Mouse (Mus musculus) retina, adult 2 months (tissue): Measurements from ENCODE around the gene Nmnat2.

Experiments used
- DNase-seq: peaks from one replicate; pipeline ENCODE4 v3.0.0-alpha.2; 2012; ENCODE audit warnings: low read depth, low spot score

Gene Nmnat2

DNA sequence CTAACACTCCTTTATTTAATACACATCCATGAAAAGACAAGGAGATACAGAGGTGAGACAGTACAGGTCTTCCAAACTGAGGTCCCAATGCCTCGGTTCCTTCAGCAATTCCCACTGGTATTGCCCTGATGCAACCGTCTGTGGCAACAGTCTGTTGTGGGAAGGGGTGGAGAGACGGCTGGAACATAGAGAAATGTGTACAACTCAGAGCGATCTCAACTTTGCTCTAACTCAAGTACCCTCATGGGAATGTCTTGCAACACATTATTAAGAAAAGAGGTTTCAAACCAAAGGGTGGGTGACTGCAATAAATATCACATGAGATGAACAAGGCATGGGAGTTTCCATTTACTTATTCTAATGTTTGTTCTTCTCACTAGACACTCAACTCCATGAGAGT lies 168.0 kb downstream of the Nmnat2 start:
- DNase-seq: no peak

DNA sequence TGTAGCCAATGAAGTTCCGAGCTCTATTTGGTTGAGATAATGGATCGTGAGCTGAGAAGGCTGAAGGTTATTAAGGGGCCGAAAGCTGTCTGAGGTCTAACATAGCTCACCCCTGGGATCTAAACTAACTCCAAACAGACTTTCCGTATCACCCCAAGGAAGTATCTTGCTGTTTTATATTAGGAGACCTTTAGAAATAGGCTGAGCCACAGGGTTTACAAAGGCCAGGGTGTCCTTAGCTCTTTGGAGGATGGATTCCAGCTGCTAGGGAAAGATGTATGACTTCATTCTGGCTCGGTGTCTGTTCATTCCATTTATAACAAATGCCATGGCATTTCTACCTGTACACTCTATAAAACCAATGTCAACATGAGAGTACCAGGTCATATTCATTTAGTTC lies 169.7 kb downstream of the Nmnat2 start:
- no peak for DNase-seq

DNA sequence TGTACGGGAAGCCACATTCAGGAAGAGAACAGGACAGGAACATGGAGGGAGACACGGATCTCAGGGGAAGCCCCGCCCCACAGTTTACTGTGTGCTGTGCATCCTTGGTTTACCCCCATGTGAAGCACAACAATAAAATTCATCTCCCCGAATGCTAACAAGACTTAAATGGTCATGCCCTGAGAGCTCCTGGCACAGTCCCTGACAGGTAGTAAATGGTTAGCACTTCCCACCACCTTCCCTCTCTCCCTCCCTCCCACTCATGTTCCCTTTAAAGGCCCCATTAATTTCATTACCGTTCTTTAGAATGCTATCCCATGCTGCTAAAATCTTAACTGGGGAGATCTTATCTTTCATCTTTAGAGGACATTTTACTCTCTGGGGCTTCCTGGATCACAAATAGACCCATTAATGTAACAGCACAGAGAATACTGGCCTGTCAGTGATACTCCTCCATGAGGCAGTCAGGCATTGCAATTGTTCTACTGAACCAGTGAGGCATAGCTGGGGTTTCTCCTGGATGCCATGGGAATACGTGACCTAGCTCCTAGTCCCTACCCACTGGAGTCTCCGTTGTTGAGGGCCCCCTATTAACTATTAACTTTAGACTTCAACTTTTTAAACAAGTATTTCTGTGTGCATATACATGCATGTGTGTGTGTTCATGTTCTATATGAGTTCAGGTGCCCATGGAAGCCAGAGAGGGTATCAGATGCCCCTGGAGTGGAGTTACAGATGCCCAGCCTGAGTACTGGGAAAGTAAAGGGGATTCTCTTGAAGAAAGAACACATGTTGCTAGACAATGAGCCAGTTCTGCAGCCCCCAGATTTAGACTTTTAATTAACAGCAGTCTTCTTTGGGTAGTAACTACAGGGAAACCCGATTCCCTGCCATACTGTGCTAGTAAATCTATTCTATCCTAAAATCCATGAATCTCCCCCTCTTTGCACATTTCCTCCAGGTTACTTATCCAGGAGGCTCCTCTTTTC lies 170.8 kb downstream of the Nmnat2 start:
- DNase-seq: no peak

DNA sequence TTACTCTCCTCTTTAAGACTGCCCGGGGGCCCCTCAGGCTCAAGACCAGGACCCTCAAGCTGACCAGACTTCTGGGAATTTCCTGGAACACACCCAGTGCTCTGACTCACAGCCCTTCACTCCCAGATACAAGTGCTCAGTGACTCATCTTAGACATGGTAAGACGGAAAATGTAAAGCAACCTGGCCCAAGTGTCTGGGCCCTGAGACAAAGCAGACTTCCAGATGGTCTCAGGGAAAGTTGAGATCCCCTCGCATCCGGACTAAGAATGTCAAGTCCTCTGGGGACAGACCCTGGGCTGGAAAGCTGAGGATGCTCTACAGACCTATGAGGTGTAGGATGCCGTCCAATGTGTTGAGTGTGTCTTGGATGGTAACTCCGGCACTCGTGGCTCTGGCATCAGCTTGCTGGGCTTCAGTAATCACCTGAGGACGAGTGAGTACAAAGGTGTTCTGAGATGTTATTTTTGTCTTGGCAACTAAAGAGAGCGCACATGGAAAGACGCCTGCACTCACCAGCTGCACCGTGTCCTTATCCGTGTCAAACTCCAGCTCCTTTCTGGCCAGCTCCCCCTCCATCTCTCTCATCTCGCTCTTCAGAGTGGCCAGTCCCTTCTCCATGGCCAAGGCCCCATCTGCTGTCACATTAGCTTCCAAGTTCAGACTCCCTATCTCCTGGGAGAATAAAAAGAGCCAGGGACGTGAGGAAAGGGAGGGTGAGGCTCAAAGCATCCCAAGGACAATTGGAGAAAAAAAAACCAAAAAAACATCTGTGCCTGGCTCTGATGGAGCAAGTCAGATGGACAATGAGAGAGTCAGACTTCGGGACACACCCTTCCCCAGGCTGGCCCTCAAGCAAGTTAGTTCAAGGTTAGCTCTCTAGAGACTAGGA lies 171.9 kb downstream of the Nmnat2 start:
- DNase-seq: no peak

DNA sequence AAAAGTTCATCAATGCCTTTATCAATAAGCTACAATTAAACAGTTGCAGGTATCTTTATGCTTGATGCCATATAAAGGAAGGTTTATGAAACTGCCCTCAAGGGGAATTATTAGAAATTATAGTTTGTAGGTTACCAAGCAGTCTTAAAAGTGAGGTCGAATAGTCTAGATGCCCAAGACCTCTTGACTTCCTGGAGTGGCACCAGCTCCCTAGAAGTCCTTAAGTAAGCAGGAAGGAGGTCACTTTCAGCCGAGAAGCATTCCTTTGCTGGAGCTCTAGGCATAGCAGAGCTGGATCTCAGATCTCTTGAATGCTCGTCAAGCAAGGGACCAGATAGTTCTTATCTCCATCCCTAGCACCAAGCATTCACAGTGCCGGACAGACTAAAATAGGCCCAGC lies 172.8 kb downstream of the Nmnat2 start:
- DNase-seq: no peak

DNA sequence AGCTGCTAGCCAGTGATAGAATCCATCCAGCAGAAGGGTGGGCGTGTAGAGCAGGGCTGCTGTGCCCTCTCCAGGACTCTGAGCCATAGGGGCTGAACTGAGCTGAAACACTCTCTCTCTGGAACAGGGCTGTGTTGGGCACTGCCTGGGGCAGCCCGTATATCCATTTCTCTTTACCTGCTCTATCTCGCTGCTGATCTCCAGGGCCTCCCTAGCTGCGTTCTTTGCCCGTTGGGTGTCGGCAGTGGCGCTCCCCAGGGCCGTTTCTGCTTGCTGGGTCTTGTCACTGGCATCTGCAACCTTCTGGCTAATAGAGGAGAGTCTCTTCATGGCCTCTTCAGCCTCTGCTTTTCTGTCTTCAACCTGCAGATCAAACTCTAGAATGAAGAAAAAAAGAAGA lies 174.0 kb downstream of the Nmnat2 start:
- DNase-seq: no peak

DNA sequence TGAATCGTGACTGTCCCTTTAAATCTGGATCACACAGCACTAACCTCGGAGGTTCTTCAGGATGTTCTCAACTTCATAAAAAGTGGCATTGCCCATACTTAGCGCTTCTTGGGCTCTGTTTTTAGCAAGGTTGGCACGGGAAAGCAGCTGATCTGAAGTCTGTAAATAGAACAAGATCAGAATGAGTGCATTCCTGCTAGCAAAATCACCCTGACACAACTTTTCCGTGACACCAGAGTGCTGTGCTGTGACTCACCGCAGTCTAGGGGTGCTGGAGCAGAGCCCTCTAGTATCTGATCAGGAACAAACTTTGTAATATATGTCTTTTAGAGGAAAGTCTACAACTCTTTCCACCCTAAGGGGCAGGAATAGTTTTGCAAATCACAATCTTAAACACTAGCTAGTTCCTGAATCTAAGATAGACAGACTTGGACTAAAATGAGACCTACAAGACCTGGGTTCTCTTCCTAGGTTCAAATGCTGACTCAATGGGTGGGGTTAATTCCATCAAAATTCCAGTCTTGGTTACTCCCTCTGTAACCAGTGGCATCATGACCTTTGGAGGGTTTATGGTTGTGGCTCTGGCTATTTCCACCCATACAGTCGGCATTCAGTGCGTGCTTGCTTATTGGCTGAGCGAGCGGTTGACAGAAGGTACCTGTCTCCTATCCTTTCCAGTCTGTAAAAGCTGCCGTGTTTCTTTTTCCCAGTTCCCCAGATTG lies 175.4 kb downstream of the Nmnat2 start:
- DNase-seq: no peak

DNA sequence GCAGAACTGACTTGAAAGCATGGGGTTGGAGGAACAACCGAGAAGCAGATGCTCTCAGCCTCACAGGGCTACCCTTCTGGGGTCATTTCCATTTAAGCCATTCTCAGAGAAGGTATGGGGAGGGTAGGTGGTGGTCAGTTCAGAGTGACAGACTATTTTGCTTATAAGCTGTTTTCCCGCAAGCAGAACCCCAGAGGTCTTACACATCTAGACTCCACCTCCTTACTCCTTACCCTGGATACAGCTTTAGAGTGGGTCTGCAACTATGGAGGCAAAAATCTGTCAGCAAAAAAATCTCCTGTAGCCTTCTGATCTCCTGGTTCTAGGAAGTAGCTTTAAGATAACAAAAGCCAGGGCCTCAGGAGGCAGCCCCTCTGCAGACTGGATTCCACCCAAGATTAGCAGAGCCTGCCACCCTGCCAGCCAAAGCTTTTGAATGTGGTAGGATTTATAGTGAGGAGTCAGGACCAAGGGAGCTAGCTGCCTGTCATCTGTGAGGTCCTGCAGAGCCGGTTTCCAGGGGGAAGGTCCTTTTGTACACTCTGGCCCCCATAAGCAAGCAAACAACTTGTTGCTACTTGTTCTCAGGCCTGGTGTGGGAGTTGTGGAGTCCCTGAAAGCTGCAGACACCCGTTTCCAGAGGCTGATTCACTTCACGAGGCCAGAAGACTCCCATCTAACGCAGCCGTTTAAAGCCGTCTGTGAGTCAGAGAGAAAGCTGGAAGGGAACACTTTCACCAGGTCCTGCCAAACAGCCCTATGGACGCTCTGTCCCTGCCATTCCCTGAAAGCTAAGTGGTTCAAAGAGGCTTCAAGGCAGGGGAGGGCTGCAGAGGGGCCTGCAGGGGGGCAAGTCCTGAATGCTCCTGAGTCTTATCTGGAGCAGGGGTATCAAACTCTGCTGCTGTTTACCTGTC lies 179.3 kb downstream of the Nmnat2 start:
- DNase-seq: no peak

DNA sequence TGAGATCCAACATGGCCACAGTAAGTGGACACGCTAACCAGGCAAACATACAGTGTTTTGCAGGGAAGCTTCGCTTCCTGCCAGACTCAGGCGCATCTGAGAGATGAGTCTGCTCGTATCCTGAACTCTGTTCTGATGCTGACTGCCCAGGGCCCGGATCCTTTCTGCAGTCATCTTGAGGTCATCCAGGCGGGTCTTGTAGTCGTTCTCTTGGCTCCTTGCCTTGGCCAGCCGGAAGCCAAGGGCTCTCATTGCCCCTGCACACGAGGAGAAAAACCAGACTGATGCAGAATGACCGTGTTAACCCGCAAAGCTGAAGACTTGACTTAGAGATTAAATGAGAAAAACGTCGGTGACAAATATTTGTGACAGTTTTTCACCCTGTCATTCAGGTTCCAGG lies 181.9 kb downstream of the Nmnat2 start:
- DNase-seq: no peak

DNA sequence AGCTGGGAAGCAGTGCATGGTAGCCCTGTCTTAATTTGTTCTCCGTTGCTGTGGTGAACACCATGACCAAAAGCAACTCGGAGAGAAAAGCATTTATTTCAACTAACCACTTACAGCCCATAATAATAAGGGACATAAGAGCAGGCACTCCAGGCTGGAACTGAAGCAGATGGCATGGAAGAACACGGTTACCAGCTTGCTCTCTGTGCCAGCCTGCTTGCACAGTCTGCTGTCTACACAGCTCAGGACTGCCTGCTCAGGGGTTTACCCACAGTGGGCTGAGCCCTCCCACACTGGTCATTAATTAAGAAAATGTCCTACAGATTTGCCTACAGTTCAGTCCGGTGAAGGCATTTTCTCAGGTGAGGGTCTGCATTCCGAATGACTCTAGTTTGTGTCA lies 183.7 kb downstream of the Nmnat2 start:
- no peak for DNase-seq

DNA sequence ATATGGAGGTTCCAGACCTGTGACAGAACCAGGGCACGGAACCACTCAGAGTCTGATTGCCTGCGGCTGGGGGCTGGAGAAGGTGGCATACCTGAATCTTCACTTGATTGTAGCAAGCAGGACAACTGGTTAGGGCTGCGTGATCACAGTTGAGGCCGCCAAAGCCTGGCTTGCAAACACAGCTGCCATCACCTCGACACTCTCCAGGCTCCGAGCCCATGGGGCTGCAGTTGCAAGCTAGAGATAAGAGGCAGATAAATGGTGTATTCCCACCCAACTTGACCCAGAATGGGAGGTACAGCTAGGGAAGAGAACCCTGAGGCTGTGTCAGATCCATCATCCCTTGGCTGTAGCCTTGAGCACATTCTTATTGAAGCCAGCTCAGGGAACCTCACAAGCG lies 184.8 kb downstream of the Nmnat2 start:
- no peak for DNase-seq

DNA sequence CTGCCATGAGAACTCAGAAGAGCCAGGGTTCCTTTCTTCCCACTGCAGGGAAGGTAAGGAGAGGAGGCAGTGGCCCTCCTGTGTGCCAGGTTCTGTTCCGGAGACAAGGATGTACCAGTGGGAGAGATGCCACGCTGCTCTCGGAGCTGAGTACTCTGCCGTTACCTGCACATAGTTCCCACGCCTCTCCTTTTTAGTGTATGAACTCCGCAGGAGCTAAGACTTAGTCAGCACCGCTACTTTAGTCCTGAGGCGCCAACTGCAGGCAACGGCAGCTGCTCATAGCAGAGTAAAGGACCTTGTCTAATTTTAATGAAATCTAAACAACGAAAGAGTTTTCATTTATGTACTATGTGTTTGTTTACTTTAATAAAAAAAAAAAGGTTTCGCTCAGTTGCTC lies 185.5 kb downstream of the Nmnat2 start:
- DNase-seq: no peak

DNA sequence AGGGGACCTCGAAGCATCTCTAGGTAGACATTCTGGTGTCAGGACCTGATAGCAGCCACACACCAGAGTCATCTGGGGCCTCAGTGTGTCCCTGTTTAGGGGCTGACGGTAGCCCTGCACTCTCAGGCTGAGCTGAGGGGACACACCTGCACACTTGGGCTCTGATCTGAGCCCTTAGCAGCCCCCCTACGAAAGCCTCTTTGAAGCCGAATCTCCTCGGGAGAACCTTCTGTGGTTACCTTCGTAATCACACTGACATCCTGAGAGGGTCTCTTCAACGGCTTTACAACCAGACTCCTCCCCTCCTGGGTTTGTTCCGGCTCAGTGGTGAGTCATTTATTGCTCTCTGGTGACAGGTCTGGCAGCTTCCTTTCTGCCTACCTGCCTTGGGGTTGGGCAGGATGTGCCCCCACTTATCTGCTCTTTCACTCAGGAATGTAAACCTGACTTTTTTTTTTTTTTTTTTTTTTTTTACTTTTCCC lies 186.0 kb downstream of the Nmnat2 start:
- no peak for DNase-seq

DNA sequence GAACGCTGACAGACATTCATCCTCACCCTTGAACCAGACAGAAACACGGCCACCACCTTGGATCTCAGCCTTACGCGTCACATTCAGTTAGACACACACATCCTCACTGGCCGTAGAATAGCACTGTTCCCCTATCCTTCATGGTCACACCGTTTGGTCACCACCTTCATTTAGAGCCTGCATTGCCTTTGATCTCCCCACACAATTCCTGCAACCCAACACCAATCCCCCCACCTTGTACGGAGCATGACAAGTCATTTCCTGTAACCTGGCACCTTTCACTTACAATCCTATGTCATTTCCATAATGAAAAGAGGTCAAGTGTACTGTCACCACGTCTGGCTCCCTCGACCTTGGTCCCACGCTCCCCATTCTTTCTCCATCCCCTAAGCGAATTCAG lies 189.2 kb downstream of the Nmnat2 start:
- DNase-seq: no peak

DNA sequence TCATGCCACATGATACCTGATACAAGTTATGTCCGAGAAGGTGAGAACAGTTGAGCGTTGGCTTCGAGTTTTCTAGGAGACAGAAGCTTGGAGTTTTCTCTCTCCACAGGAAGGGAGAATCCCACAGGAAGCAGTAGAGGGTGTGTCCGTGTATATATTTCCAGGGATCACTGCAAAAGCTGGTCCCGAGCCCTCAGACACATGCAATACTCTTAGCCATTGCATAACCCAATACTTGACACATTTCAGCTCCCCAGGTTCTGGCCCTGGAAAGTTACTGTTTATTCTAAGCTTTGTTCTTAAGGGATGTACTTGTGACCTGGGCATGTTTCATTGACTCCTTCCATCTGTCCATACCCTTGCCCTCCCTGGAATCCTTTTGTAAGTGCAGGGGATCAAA lies 191.0 kb downstream of the Nmnat2 start:
- no peak for DNase-seq

DNA sequence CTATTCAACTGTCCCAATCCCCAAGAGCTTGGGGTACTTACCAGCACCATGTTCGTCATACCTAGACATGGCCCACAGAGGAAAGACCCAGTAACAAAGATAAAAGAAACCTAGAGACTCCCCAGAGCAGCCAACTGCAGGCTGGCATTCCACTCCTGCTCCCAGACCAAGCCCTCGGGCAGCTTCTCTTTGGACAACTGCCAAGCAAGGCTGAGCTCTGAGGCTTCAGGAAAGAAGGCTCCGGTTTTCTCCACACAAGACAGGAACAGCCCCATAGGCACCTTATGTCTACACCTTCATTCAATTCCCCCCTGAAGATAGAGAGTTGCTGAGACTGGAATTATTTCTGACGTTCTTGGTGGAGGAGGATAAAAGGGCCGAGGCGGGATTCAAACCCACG lies 197.8 kb downstream of the Nmnat2 start:
- DNase-seq: no peak

DNA sequence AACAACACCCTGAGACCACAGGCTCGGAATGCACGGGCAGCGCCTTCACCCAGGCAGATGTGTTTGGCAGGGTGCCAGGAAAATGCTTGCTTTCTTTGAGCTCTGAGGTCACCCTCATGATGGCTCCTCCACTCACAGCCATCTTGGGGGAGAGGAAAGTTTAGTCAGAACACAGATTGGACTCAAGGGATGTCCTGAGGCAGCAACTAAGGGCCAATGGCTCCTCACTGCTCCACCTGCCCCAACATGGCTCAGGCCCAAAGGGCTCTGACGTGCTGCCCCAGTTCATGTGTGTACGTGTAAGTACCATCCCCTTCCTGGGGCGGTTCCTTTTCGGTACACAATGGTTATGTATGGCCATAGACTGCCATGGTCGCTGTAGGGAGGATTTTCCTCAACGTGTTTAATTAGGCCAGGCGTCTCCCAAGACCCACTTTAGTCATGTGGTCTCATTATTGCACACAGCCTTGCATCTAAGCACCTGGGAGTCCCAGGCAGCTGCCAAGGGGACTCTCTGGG lies 198.9 kb downstream of the Nmnat2 start:
- no peak for DNase-seq

DNA sequence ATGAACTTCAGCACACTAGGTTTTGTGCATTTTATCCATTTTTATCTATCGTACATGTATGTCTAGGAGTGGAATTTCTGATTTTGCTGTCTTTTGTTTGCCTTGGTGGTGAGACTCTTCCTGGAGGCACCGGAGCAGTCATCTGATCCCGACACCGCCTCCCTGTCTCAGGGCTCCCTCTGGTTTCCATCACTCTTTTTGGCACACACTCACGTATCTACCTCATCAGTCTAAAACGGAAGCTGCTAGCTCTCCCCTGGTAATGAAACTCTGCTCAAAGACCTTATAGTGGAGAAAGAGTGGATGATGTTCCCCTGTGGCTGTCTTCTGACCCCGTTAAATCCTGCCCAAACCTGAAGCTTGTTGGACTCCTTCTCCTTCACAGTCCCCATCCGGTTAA lies 200.6 kb downstream of the Nmnat2 start:
- no peak for DNase-seq

DNA sequence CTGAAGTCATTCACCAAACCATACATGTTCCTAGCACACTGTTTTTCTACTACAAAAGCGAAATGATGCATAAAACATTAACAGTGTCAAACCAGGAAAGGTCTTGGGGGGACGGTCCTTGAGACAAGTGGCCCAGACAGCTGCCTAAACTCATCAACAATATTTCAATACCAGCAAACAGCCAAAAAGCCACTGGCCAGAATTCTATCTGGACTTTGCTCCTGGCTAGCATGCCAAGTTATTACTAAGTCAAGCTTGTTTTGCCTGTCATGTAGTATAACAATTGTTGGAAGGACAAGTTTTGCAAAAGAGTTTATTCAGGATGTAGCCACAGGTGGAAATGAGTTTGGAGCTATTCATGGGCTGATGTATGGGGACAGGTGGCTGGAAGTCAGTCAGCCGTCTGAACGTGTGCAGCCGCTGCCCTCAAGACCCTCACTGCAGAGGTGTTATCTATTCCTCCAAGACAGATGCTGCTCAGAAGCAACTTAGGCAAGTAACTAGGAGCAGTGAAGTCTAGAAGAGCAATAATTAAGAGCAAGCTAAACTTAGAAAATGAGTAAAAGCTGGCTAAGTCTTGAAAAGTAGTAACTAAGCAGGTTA lies 202.3 kb downstream of the Nmnat2 start:
- DNase-seq: no peak

DNA sequence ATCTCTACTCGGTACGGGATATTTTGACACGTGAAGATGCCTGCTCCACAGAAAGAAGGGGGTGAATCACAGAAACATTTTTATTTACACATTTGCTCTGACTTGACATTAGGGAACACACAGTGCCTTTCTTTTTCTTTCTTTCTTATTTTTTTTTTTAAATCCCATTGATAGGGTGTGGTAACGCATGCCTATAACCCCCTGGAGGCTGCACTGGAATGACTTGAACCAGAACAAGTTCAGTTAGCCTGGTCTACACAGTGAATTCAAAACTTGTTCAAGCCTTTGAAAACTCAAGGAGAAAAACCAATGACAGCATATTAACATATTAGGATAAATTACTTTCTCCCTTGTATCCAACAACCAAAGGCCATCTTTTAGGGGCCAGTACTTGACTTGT lies 204.3 kb downstream of the Nmnat2 start:
- DNase-seq: no peak
